Mouse (Mus musculus) heart, adult 2 months (tissue): ENCODE data around the gene Kitl. TPM values are rescaled to one million over a fixed set of nuclear protein-coding genes. Genes with fewer than 3 reads are reported as not detected.

Experiments
- DNase-seq, 2 experiments: peaks; one replicate each; pipeline ENCODE4 v3.0.0; 2021
- H3K27ac ChIP-seq: fragments of 200-600 bp; 2 replicates; pipeline ENCODE4 v1.8.1; 2022
- H3K27me3 ChIP-seq: fragments of 200-500 bp; 2 replicates; pipeline ENCODE4 v1.6.1; 2012; ENCODE audit warnings: mild to moderate bottlenecking, low read length, inconsistent platforms, mixed read lengths; ENCODE audit not compliant: control insufficient read depth, insufficient read depth
- H3K36me3 ChIP-seq: fragments of 200-500 bp; 2 replicates; pipeline ENCODE4 v1.6.1; 2012; ENCODE audit warnings: low read length, inconsistent platforms; ENCODE audit not compliant: control insufficient read depth, insufficient read depth
- H3K4me1 ChIP-seq: fragments of 200-500 bp; 2 replicates; pipeline ENCODE4 v1.6.1; 2011; ENCODE audit warnings: low read length; ENCODE audit not compliant: control insufficient read depth, insufficient read depth
- H3K4me3 ChIP-seq: fragments of 200-600 bp; 2 replicates; pipeline ENCODE4 v1.8.1; 2022
- H3K79me2 ChIP-seq: fragments of 200-500 bp; replicated peaks from 2 replicates; pipeline ENCODE4 v1.6.1; 2012; ENCODE audit warnings: mild to moderate bottlenecking, inconsistent platforms, low read length, moderate library complexity, mixed read lengths; ENCODE audit not compliant: control insufficient read depth, insufficient read depth
- H3K9ac ChIP-seq: fragments of 200-500 bp; 2 replicates; pipeline ENCODE4 v1.6.1; 2012; ENCODE audit warnings: low read depth, mild to moderate bottlenecking, control low read depth, inconsistent platforms, low read length, mixed read lengths
- CTCF ChIP-seq: fragments of 200-600 bp; IDR thresholded peaks from 2 replicates; pipeline ENCODE4 v1.8.1; 2022; ENCODE audit warnings: antibody characterized with exemption, mild to moderate bottlenecking, moderate library complexity
- EP300 ChIP-seq: fragments of 200-500 bp; IDR thresholded peaks from 2 replicates; pipeline ENCODE4 v1.6.1; 2011; ENCODE audit warnings: low read depth, low read length, control low read depth; ENCODE audit not compliant: insufficient read depth
- POLR2A ChIP-seq: fragments of 200-500 bp; IDR thresholded peaks from 2 replicates; pipeline ENCODE4 v1.6.1; 2011; ENCODE audit warnings: mild to moderate bottlenecking, low read depth, low read length, control low read depth; ENCODE audit not compliant: insufficient read depth
- WGBS: fragments of 180-500 bp; shearing (Covaris S2); methylation state at CpG from one replicate; pipeline ENCODE4 v1.1.7; 2018; 5-methylcytosine and 5-hydroxymethylcytosine counted together
- intact Hi-C: fragments of 180-260 bp; cut with DNase I; formaldehyde crosslinking; loops from one replicate; pipeline ENCODE4 v1.15.1; 2025
- polyA plus RNA-seq: library from polyadenylated mRNA; depleted of rRNA; stranded (reverse); fragments of >200 nt; gene quantifications from 2 replicates; pipeline ENCODE4 v1.2.3, GENCODE M21; 2012
- total RNA-seq, 2 experiments: library from RNA; stranded (reverse); gene quantifications; 2 replicates each; pipeline ENCODE4 v1.2.3; 2021

Gene Kitl
- total and polyA plus RNA-seq, 3 experiments: 21.6 to 62.5 (median 60.0) TPM

DNA sequence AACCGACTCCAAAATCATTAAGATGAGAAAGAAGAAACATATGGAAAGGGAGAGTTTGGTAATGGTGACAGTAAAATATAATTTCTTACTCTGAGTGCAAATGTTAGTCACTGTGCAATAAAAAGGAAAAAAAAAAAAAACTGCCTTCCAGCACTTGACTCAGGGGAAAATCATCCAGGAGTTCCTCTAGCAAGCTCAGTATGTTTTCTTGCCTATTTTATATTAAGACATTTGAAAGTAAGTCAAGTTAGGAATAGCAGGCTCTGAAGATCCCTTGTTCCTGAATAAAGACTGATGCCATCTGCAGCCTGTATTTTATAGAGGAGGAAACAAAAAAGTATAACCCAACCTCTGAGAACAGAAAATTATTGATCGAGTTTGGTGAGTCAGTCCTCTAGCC is 39.7 kb downstream of the Kitl start:
- 91% methylated on average over 2 of the region's 2 CpGs for WGBS
- H3K4me1 ChIP-seq: peaks cover 10% of the 10 kb centered on the region
- H3K4me3 ChIP-seq: no peak overlapping the region
- intact Hi-C loops: no loop called here
- H3K36me3 ChIP-seq: peaks cover 60% of the 10 kb centered on the region
- H3K27ac ChIP-seq: no peak overlapping the region
- no peaks in the 10 kb centered on the region for H3K27me3 ChIP-seq
- TF ChIP-seq POLR2A (no peak), EP300 (no peak), CTCF (no peak)
- DNase-seq: no peak
- H3K9ac ChIP-seq: no peak overlapping the region
- H3K79me2 ChIP-seq: peaks cover 2% of the 10 kb centered on the region; the same call in 1 of the 2 replicates

DNA sequence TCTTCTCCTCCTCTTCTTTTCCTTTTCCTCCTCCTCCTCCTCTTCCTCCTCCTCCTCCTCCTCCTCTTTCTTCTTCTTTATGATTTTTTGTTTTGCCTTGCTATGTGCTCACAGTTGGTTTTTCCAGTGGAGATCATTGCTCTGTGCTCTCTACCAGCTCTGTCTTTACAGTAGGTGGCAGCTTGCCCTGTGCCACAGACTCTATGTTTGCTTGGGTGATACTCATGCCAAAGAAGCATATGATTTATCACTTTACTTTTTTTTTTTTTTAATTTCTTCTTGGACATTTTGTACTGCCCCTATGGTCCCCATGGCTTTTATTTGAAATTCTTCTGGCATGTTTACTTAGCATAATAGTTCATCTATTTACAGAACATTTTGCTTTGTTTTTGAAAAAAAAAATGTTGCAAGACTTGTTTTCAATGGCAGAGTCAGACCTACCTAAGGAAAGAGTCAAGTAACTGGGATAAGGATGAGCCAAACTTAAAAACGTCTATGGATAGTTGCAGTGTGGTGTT is 41.7 kb downstream of the Kitl start:
- no peaks in the 10 kb centered on the region for H3K27me3 ChIP-seq
- intact Hi-C loops: no loop called here
- H3K9ac ChIP-seq: no peak overlapping the region
- DNase-seq: no peak
- no peak overlapping the region for H3K4me3 ChIP-seq
- H3K36me3 ChIP-seq: peaks cover 65% of the 10 kb centered on the region
- H3K79me2 ChIP-seq: peaks cover 2% of the 10 kb centered on the region; the same call in 1 of the 2 replicates
- peaks cover 13% of the 10 kb centered on the region for H3K4me1 ChIP-seq
- WGBS: 36% methylated on average over 1 of the region's 1 CpGs
- H3K27ac ChIP-seq: no peak overlapping the region
- no peak for TF ChIP-seq CTCF
- no peak for TF ChIP-seq POLR2A
- TF ChIP-seq EP300: no peak

DNA sequence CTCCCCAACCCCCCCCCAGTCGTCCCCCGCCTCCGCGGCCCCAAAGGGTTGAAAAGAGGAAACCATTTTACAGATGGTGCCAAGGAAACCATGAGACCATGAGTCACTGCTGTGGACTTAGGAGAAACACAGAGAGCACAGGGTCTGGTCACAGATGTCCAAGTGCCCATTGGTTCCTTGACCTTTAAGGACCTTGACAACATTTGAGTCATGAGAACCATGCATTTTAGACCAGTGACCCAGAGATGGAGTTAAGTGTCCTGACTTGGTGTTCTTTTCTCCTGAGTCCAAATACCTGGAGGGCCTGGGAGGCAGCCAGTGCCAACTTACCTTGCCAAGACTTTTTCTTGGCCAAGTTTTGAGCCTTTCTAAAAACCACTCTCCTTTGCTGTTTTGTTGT is 43.9 kb downstream of the Kitl start:
- no peak for TF ChIP-seq CTCF
- TF ChIP-seq EP300: no peak
- no peak for TF ChIP-seq POLR2A
- Histone ChIP-seq H3K4me3 (no peak overlapping the region), H3K9ac (no peak overlapping the region), H3K4me1 (peaks cover 8% of the 10 kb centered on the region), H3K36me3 (peaks cover 64% of the 10 kb centered on the region), H3K27ac (peak overlapping the region; percentile 4; the same call in 1 of the 2 replicates), H3K27me3 (no peaks in the 10 kb centered on the region), H3K79me2 (no peaks in the 10 kb centered on the region)
- 40% methylated on average over 4 of the region's 4 CpGs for WGBS
- intact Hi-C loops: no loop called here
- no peak for DNase-seq

DNA sequence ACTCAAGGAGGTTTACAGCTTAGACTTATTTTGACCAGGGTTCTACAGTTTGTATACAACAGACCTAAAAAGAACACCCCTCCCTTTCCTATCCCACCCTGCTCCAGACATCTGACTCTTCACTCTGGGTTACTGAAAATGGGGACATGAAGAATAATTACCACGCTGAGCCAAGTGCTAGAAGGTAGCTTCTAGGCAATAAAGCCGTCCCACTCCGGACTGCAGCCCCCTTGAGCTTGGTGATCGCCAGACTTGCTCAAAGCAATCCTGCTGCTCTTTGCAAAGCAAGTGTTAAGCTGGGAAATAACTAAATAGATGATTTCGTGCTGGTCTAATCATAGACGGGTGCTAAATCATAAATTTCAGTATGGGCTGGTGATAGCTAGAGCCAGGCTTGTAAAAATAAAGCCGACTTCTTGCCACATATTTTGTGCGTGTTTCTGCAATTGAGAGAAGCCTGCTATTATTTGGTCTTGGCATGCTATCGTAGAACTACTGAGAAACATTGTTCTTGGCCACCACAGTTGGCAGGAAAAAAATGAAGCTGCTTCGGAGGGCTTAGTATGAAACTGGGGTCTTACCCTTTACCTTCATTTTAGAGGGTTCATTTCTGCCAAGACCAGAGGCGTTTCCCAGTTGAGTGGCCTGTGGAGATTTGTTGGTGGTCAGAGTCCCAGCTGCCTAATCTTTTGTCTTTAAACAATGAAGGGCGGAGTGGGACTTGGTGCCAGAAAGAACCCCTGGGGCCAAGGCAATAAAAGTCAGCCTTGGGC is 50.3 kb downstream of the Kitl start:
- Histone ChIP-seq H3K9ac (peak overlapping the region; percentile 40; the same call in 1 of the 2 replicates), H3K27ac (peak overlapping the region; percentile 77), H3K4me3 (peak overlapping the region; percentile 25; the same call in 1 of the 2 replicates), H3K36me3 (peaks cover 55% of the 10 kb centered on the region), H3K4me1 (peaks cover 2% of the 10 kb centered on the region), H3K27me3 (no peaks in the 10 kb centered on the region), H3K79me2 (no peaks in the 10 kb centered on the region)
- 47% methylated on average over 12 of the region's 12 CpGs for WGBS
- TF ChIP-seq EP300 (peak; percentile 62; the same call in 1 of the 2 replicates), CTCF (no peak)
- DNase-seq: peak; percentile 35 to 54
- intact Hi-C loops: loop anchor here (5.0 kb wide), 2 partner anchors 48 to 102 kb away; partner anchors contain the start of gene Kitl

DNA sequence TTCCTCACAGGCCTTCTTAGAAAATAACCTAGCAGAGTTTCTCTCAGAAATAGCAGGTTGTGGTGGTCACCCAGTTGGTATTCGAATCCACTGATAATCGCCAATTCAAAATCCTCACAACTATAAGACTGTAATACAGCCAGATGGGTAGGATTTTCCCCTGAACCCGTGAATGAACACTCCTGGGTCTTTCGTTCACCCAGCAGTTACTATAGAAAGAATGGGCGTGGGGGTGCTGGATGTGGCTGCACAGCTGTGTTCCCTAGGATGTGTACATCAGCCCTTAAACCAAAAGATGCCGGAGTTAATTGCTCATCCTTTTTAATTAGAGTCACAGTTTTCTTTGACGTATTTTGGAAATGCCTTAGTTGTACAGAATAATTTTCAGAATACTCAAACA is 50.9 kb downstream of the Kitl start:
- intact Hi-C loops: loop anchor here (5.0 kb wide), 2 partner anchors 49 to 101 kb away; partner anchors contain the start of gene Kitl
- peaks cover 3% of the 10 kb centered on the region for H3K4me1 ChIP-seq
- H3K36me3 ChIP-seq: peaks cover 48% of the 10 kb centered on the region
- H3K9ac ChIP-seq: no peak overlapping the region
- no peak overlapping the region for H3K4me3 ChIP-seq
- 57% methylated on average over 7 of the region's 7 CpGs for WGBS
- no peaks in the 10 kb centered on the region for H3K79me2 ChIP-seq
- peak overlapping the region; percentile 77 for H3K27ac ChIP-seq
- DNase-seq: no peak
- no peak for TF ChIP-seq CTCF
- no peak for TF ChIP-seq POLR2A
- TF ChIP-seq EP300: no peak
- H3K27me3 ChIP-seq: no peaks in the 10 kb centered on the region

DNA sequence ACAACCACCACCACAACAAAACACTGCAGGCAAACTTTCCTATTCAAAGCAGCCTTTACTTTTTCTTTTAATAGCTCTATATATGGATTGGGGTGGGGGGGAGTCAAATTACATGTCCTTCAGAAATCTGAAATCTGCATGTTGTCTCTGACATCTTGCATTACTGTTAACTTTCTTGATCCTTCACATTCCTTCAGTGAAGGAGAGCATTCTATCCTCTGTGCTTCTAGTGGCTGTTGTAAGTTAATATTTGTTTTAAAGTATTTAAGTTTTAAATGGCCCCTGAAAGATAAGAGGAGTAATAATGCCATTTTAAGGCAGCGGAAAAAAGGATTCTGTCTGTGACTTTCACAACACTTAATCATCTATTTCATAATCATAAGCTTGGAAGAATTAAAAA is 57.2 kb downstream of the Kitl start:
- no peaks in the 10 kb centered on the region for H3K27me3 ChIP-seq
- DNase-seq: no peak
- no peak overlapping the region for H3K27ac ChIP-seq
- intact Hi-C loops: no loop called here
- no peak for TF ChIP-seq POLR2A
- TF ChIP-seq EP300: no peak
- no peak for TF ChIP-seq CTCF
- peaks cover 7% of the 10 kb centered on the region for H3K4me1 ChIP-seq
- H3K36me3 ChIP-seq: peaks cover 46% of the 10 kb centered on the region
- 88% methylated on average over 1 of the region's 1 CpGs for WGBS
- H3K4me3 ChIP-seq: no peak overlapping the region
- H3K9ac ChIP-seq: no peak overlapping the region
- peaks cover 2% of the 10 kb centered on the region; the same call in 1 of the 2 replicates for H3K79me2 ChIP-seq
